Mouse (Mus musculus) olfactory bulb, adult 2 months (tissue): ENCODE data around the gene Plekhg6.

Experiments
- CTCF ChIP-seq: fragments of 200-500 bp; IDR thresholded peaks from 2 replicates; pipeline ENCODE4 v1.5.1; 2012; ENCODE audit warnings: low read depth, mild to moderate bottlenecking, low read length, moderate library complexity; ENCODE audit not compliant: insufficient read depth
- POLR2A ChIP-seq: fragments of 200-500 bp; IDR thresholded peaks from 2 replicates; pipeline ENCODE4 v1.6.1; 2012; ENCODE audit warnings: mild to moderate bottlenecking, low read depth, low read length, moderate library complexity; ENCODE audit not compliant: insufficient read depth

DNA sequence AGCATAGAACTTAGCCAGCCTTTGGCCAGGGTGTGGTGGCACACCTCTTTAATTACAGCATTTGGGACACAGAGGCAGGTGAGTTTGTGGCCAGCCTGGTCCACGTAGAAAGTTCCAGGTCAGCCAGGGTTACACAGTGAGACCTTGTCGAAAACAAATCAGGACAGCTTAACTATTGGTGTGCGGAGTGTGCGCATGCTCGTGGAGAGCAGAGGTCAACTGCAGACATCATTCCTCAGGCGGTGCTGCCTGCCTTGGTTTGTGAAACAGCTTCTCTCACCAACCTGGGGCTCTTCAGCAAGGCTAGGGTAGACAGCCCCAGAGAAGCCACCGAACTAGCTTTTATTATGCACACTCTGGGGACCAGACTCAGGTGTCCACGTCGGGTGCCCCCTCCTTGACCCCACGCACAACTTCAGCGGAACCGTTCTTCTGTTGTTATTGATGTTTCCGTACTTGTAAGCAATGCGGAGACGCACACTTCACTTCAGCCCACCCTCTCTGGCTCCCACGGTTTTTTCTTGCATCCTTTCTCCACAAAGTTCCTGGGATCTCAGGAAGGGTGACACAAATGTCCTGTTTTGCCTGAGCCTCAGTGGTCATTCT is 40.0 kb upstream of the Plekhg6 start:
- TF ChIP-seq POLR2A (no peak), CTCF (no peak)
